Mouse (Mus musculus): ENCODE results near the gene Lsm11.
"Not testable (repeated sequence)": the region's sequence is repeated elsewhere in the genome, so short reads cannot be mapped to it uniquely, and the experiment has no call there.

The Lsm11 gene

DNA sequence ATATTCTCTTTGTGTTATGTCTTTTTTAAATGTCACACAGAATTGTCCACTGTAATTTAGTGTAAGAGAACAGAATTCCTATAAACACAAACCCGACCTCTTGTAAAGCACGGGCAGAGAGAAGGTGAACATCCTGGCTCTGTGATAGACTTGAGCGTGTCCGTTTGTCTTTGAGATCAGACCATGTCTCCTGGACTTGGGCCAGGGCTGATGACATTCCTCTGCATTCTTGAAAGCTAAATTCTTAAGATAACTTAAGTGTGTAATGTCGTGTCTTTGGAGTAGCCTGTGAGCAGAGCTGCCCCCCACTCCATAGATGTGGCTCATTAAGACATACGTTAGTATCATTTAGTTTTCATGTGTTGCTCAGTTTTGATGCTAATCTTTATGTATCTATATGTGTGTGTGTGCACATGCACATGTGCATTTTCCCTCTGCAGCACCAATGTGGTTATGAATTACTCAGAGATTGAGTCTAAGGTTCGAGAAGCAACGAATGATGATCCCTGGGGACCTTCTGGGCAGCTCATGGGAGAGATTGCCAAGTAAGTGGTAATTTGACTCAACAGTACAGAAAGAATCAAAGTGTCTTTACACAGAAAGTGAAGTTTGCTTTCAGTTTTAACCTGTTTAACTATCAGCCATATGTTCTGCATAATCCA, 61.3 kb downstream of the Lsm11 start:
- DNase-seq (ENCODE audit: low read depth, low spot score): peak; percentile 33

DNA sequence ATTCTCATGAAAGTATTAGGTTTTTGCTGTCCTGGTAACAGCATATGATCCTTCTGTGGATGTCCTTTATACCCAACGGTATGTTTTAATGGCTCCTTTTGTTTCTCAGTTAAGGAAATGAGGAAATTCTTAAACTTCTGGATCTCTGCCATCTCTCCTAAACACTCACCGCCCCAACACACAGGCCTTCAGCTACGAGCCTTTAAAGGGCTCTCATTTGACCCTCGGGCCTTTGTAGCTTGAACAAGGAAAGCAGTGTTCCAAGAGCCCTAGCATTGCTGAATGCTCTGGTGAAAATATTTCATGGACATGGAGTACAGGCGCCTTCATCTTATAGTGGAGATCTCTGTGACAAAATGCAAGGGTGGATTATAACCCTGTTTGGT, 63.1 kb downstream of the Lsm11 start:
- no peak for DNase-seq (ENCODE audit: low read depth, low spot score)

DNA sequence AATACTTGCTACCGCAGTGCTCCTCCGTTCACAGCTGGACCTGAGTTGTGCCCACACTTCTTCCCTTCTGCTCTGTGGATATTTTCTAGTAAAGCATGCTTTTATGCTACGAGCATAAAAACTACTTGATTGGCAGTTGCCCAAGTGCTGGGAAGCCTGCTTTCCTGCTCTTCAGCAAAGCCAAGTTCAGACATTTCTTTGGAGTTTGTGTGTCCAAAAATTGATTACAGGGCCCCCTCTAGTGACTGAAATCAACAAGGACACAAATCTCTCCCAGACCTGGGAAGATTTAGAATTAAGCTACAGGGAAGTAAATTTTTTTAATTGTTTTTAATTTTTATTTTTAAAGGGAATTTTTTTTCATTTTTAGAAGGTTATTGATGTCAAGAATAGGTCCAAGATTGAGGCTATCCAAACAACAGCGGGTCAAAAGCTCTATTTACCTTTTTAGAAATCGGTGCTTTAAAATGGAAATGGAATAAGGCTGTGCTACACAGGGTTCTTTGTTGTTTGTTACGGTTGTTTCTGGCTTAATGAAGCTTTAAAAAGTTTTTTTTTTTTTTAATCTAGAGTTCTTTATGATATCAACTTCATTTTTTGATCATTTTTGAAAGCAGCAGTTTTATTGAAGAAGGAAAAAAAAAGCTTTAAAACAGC, 63.6 kb downstream of the Lsm11 start:
- DNase-seq (ENCODE audit: low read depth, low spot score): peak; percentile 21

DNA sequence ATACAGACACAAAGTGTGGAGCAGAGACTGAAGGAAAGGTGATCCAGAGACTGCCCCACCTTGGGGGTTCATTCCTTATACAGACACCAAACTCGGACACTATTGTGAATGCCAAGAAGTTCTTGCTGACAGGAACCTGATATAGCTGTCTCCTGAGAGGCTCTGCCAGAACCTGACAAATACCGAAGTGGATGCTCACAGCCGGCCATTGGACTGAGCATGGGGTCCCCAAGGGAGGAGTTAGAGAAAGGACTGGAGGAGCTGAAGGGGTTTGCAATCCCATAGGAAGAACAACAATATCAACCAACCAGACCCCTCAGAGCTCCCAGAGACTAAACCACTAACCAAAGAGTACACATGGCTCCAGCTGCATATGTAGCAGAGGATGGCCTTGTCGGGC, 65.4 kb downstream of the Lsm11 start:
- DNase-seq (ENCODE audit: low read depth, low spot score): not testable (repeated sequence)
